Mouse (Mus musculus): ENCODE measurements around the gene Nr1d1.

The Nr1d1 gene

DNA sequence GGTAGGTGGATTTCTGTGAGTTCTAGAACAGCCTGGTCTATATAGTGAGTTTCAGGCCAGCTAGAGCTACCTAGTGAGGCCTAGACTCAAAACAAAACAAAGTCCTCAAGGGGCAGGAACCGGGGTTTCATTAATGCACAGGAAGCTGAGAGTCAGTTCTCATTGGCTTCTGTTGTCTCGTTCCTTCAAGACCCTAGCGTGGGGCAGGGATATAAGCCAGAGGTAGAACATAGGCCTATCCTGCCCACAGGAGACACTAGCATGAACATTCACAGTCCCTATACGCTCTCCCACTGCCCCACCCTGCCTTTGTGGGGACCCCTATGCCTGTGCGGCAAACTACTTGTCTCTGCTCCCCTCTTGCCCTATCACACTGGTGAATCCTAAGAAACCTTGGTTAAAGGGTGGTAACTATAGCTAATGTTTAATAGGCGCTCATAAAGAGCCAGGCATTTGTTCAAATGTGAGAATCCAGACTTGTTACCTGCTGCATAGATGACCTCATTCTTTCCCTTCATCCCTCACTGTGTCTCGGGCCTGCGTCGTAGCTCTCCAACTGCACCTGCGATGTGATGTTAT is 22.5 kb downstream of the Nr1d1 start:
- no peak for DNase-seq (ENCODE audit: low read depth, low spot score)

DNA sequence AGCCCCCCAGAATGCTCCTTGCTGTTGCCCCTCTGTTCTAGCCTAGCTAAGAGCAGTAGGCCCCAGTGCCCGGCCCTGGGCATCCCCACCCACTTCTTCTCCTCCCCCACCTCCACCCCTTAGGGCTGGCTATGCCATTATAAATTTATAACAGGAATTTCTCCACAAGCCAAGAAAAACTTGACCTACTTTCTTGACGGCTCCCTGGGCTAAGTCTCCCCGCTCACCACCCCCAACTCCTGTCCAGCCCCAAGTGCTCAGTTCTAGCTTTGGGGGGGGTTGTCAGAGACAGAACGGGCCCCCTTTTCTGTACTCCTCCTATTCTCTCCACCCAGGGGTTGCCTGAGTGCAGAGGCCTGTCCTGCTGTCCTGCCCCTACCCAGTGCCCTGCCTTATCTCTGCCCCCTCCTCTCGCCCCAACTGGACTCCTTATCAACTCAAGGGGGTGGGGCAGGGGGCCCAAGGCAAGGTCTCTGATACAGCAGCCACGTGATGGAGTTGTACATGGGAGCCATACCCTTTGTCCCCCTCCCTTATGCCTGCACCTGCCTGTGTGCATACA is 23.8 kb downstream of the Nr1d1 start:
- no peak for DNase-seq (ENCODE audit: low read depth, low spot score)

DNA sequence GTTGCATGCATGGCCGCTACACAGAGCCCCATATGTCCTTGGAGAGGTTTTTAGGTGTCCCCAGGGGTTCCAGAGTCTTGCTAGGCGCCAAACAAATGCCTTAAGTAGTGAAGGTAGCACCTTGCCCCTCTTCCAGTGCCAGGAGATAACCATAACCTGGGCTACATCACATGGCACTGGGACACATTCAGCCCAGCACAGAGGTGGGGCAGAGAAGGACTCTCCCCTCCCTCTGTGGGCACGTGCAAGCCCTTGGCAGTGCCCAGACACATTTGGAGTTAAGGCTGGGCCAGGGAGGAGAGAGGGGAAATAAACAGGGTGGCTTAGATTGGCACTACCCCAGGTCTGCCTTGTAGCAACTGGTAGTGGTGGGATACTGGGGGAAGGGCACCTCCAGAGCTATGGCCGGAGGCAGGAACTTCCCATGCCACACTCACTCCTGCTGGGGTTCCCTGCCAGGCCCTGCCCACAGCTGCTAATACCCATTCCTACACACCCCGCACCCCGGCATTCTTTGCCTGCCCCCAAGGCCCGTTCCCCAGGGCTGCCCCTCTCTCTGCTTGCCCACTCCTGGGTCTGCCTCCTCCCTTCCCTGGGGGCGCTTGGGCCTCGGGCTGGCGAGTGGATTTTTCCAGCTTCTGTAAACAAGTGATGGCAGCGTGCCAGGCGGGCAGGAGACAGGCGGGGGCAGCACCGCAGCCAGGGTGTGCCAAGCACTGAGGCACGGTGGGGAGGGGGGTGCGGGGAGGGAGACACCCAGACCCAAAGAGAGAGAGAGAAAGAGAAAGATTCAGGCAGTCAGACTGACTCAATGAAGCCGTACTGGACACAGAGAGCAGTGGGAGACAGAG is 24.6 kb downstream of the Nr1d1 start:
- peak; percentile 96 for DNase-seq (ENCODE audit: low read depth, low spot score)

DNA sequence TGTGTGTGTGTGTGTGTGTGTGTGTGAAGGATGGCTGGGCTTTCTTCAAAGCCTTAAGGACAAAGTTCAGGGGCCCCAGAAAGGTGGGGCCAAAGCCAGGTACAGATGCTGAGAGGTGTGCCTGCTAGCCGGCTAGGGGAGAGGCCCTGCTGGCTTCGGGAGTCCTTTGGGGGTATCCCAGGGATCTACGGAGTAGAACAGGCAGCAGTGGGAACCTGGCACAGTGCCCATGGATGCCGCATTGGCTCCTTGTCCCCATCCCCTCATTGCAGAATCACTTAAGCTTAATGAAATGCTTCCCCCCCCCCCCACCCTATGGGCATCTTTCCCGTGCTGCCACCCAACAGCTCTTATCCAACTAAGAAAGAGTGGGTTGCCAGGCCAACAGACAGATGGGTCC is 25.4 kb downstream of the Nr1d1 start:
- DNase-seq (ENCODE audit: low read depth, low spot score) = peak; percentile 61

DNA sequence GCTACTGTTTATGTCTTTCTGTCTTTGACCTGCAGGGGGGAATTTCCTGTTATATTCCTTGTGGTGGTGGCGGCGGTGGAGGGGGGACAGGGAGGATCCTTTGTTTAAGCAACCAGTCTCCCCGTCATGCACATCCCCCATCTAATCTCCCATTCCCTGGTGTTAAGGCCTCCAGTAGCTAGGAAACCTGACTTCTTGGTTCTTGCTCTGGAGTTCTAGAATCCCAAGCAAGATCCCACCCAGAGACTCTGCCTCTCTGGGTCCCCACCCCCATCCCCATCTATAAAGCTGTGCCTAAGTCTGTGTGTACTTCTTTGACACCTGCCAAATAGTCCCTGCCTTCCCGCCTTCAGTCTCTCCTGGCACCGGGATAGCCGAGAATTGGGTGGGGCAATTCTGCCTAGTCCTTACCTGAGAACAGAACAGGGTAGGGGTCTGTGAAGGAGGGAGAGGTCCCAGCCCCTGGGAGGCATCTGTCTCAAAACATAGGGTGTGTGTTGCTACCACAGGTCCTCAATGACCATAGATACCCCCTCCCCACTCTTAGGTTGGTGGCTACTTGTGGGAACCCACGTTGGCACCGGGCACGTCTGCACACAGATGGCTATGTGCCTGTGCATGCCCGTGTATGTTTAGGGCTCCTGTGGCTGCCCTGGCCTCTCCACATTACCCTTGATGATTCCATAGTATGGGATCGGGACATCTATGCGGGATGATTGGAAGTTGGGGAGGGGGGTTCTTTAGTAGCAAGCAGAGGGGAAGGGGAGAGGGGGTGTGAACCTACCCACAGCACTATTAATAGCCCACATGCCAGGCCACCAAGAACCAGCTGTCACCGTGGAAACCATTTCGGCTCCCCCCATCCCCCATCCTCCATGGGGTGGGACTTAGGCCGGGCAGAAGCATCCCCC is 26.4 kb downstream of the Nr1d1 start:
- peak; percentile 67 for DNase-seq (ENCODE audit: low read depth, low spot score)

DNA sequence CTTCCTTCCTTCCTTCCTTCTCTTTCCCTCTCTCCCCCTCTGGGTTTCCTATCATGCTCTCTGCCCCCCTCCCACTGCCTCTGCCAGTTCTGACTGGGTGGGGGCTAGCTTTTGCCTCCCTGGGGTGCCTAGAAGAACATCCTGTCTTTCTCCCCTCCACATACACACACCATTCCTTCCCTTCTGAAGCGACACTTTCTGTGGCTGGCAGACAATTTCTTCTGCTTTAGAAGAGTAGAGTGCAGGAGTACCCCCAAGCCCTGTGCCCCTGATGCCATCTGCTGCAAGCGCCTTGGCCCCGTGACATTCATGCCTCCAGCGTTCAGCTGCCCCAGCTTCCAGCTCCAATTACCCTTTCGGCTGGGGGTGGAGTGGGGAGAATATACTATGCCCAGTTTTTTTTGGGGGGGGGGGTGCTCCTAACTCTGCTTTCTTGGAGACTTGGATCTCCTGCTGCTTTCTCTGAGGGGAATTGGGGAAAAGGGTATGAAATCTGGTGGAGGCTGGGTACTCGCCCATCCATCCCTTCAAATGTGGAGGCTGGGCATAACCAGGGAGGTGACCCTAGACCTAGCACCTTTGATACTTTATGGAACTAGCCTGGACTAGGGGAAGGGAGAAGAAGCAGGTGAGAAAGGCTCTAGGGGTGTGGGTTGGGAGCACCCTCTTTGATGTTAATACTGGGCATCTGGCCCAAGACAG is 27.2 kb downstream of the Nr1d1 start:
- peak; percentile 78 for DNase-seq (ENCODE audit: low read depth, low spot score)

DNA sequence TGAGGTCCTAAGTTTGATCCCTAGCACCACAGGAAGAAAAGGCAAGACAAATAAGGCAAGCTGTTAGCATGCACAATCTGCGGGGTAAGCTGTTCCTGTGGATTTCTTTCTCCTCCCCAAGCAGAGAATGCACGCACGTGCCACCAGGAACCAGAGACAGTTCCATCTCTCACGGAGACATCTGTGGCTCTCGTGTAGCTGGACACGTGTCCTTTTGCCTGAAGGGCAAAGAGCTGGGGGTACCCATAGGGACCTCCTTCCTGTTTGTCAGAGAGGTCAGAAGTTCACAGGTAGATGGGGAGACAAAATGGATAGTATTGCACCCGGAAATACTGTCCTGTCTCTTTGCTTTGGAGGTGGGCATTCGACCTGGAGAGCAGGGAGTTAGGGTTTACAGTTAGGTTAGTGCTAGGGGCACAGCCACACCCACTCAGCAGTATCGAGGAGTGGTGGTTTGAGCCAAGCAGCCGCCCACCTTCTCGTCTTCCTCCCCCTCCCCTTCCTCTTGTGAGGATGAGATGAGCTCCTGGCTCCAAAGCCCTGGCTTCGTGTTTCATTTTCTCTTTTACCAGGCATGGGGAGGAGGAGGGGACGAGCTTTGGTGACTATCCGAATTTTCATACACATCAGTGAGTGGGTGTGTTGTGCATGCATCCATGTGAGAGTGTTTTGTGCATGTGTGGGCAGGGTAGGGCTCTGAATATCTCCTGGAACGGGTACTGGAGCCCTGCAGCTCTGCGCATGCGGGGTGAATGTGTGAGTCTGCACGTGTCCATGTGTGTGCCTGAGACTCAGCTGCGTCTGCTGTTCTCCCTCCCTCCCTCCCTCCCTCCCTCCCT is 28.1 kb downstream of the Nr1d1 start:
- DNase-seq (ENCODE audit: low read depth, low spot score) = peak; percentile 99

DNA sequence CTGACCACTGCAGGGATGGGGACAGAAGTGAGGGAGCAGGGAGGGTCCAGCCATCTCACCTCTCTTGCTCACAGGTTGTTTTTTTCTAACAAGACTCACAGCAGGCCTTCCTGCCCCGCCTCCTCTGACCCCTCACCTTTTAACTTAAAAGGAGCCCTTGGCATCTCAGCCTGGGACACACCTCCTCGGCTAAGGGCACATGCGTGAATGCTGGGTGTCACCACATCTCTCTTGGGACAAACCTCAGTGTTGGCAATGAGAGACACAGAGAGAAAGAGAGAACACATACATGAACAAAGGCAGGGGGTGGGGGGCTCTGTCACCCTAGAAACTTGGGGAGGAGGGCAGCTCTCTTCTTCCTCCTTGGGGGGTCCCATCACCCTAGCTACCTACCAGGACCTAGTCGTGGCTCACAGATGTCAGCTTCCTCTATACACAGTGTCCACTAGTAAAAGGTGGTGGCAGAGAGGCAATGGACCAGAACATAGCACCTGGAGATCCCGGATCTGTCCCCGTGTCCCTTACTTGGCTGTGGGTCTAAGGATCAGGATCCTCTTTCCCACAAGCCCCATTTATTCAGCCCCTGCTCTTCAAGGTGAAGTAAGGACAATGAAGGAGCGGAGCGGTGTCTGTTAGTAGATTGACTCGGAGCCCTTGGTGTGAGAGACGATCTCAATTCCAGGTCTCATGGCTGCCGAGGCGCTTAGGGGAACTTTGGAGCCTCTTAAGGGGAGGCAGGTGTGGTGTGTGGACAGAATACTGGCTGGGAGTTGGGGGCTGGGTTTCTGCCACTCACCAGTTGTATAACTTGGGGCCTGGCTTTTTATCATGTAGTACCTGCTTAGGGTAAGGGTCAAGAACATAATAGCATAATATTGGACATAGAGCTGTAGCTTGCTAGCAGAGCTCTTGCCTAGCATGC is 28.9 kb downstream of the Nr1d1 start:
- DNase-seq (ENCODE audit: low read depth, low spot score) = peak; percentile 5

DNA sequence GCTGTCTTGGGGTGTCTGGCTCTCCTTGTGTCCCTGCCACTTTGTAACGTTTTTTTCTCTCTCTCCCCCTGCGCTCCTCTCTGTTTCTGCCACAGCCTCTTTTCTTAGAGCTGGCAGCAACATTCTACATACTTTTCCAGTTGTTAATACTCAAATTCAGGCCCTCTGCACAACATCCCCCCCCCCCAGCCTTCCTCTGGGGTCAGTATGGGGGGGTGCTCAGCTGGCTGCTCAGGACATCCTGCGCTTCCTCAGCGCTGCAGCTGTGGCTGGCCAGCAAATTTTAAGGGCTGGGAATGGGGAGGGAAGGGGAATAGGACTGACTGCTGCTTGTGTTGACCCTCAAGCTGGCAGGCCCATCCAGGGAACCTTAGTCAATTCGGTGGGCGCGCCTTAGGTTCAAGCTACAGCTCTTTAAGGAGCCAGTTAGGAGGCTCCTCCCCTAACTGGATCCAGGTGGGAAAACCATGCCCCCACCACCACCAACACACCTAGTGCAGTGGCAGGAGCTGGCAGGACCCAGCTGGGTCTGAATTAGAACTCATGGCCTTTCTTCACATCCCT is 30.6 kb downstream of the Nr1d1 start:
- peak; percentile 3 for DNase-seq (ENCODE audit: low read depth, low spot score)

DNA sequence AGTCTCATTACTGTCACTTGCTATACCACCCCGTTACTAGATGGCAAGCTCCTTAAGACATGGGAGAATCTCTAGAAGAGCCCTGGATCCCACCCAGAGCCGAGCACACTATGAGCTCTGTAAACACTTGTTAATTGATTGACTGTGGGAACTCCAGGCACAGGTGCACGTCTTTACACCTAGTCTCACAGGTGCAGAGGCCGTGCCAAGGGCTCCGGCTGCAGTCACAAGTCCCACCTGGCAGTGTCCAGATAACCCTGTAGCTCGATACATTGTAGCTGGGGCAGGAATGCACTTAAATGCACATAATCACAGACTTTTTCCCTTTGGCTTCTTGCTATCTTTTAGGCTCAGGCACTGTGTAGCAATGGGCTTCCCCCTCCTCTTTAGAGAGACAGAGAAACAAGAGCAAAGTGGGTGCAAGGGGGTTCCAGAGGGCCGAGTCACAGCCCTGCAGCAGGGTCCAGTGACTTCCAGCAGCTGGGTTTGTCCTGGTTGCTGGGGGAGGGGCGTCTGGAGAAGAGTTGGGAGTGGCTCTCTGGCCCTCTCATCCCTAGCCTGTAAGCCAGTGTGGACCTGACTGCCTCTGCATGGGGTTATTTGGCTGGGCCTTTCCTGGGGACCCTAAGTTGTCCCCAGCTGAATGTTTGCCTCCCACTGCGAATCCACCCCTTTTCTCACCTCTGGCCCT is 31.3 kb downstream of the Nr1d1 start:
- peak; percentile 61 for DNase-seq (ENCODE audit: low read depth, low spot score)

DNA sequence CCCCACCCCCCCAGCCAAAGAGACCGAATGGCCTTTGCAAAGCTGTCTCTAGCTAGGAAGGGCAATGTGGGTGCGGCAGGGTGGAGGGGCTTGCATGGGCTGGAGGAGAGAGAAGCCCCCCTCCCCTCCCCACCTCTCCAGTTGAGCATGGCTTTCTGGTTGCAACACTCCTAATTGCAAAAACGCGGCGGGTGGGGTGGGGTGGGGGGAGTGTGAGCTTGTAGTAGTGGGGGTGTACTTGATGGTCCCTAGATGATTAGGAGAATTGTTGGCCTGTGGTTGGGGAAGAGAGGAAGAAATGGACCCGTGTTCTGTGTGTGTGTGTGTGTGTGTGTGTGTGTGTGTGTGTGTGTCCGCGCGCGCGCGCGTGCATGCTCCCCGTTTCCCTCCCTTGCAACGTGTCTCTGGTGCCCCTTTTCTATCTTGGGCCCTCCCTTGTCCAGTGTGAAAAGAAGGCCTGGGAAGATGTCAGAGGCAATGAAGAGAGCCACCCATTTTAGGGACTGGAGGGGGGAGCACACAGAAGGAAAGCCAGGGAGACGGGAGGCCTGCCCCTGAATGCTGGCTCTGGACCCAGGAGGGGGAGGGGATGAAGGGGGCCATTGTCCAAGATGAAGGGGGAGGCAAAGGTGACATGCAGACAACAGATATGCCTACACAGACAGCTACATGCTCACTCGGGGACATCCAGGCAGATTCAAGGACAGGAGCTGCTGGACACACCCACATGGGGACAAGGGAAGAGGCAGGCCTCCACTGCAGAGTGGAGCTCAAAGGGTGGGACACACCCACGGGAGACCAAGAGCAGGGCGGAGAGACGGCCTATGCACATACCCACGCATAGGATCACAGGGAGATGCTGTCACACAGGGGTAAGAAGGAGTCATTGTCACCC is 32.5 kb downstream of the Nr1d1 start:
- DNase-seq (ENCODE audit: low read depth, low spot score) = peak; percentile 72

DNA sequence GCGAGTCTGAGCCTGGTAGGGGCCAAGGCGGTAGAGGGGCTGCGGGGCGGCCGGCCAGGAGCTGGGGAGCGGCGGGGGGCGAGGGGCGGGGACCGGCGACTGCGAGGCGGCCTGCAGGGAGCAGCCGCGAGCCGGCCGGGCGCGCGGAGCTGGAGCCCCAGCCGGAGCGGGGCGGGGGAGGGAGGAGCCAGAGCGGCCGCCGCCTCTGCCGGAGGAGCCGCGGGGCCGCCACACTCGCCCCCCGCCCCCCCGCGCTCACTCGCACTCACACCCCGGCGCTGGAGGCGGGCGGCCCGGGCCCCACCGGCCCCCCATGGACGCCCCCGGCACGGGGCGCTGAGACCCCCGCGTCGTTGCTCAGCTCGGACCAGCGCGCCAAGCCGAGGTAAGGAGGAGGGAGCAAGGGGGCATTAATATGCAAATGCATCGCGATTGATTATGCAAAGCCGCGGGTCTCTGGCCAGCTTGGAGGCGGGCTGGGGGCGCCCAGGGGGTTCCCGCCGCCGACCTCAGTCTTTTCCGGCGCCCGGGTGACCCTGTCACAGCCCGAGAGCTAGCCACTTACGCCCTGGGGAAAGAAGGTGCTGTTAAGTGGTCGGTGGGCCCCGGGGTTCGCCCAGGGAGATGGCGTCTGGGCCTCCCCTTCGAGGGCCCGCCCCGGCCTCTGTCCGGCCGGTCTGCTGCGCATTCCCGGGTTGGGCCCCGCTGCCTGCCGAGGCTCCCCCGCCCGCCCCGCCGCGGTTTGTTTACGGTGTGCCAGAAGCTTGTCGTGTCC is 33.3 kb downstream of the Nr1d1 start:
- peak; percentile 90 for DNase-seq (ENCODE audit: low read depth, low spot score)

DNA sequence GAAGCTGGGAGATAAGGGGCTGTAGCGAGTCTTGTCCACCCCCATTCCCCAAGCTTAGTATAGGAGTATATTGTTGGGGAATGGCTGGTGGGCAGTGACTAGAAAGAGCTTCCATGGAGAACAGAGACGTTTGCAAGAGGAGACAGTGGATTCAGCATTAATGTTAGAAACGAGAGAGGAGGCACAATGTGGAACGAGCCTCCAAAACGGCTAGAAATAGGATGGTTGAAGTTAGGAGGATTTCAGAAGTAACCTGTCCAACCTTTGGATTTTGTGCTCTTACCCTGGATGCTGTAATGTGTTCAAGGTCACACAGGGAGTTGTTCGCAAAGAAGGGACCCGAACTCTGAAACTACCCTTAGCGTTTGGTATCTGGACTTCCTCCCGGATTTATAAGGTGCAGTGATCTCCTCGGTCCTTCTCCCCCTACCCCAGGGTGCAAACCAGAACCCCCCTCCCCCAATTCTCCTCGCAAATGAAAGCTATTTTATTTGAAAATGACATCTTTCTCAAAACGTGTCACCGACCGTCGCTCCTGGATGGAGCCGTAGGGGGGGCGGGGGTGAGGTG is 34.0 kb downstream of the Nr1d1 start:
- peak; percentile 42 for DNase-seq (ENCODE audit: low read depth, low spot score)

DNA sequence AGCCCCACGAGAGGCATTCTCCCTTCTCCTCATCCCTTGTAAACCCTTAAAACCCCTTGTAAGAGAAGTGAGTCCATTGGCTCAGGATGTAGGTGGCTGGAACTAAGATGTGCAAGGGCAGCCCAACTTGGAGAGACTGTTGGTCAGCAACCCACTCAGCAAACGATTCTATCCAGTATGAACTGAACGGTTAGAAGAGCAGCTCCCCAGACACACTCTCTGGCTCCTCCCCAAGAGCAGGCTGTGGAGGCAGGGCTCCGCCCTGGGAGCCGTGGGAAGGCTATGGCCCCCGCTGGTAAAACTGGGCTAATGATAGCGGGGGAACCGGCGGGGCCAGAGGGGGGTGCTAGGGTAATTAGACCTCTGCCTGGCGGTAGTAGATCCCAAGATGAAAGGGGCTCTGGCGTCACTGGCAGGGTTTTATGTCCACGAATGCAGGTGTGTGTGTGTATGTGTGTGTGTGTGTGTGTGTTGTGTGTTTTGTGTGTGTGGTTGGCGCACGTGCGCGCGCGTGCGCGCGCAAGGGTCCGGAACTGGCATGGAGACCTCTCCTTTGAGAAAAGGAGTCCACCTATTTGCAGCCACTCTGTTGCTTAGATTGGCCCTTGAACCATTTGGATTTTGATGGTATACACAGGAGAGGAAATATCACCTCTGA is 34.6 kb downstream of the Nr1d1 start, which contains the start of gene Thra:
TSS of gene Thra (plus strand) at position 246 of the 658 bp plus-strand sequence.
- DNase-seq (ENCODE audit: low read depth, low spot score) = peak; percentile 87

DNA sequence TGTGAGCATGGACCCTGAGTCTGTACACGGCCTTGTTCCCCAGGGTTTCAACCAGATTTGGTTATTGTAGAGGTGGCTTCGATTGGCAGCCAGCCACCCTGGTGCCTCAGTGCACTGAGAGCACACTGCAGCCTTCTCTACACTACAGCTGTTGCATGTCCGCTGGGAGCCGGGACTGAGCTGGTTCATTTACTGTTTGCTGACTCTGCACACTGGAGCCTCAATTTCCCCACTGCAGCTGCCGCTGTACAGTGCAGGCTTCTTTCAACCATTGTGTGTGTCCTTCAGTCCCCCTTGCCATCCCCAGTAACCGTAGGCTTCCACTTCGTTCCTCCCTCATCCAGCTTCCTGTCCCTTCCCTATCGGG is 35.1 kb downstream of the Nr1d1 start:
- peak; percentile 55 for DNase-seq (ENCODE audit: low read depth, low spot score)

DNA sequence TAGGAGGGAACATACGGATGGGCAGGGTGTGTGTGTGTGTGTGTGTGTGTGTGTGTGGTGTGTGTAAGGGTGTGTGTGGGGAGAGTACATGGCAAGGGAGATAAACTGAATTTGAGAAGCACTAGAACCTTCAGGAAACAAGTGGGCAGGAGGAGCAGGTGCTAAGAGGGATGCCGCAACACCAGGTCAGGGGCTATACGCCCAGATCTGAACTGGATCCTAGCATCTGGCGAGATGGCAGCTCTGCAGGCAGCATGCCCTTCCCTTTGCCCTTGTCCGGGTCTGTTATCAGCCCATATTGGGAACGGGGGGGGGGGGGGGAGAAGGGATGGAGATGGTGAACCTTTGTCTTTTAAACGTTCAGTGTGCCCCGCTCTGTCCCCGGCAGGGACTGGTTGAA is 36.2 kb downstream of the Nr1d1 start:
- DNase-seq (ENCODE audit: low read depth, low spot score) = no peak
